Mouse (Mus musculus) stomach, embryonic 16.5 days (tissue): Measurements from ENCODE around the gene Ube2j1. TPM values are rescaled to one million over a fixed set of nuclear protein-coding genes. Genes with fewer than 3 reads are reported as not detected.

Experiments
- ATAC-seq: fragments of 200-750 bp; cut with Nextera tagmentation; 2 replicates; pipeline ENCODE4 v1.8.0; 2017; ENCODE audit warnings: moderate number of reproducible peaks, moderate TSS enrichment; ENCODE audit not compliant: insufficient read depth, low FRiP score
- H3K27ac ChIP-seq: fragments of 300-500 bp; sonication (generic); 2 replicates; pipeline ENCODE4 v1.5.1; 2014; ENCODE audit warnings: low read length
- H3K27me3 ChIP-seq: fragments of 300-500 bp; sonication (generic); 2 replicates; pipeline ENCODE4 v1.6.1; 2014; ENCODE audit warnings: low read length, control low read depth, mixed read lengths; ENCODE audit not compliant: control insufficient read depth, insufficient read depth
- H3K36me3 ChIP-seq: fragments of 300-500 bp; sonication (generic); 2 replicates; pipeline ENCODE4 v1.6.1; 2014; ENCODE audit warnings: low read length; ENCODE audit not compliant: control insufficient read depth, insufficient read depth
- H3K4me1 ChIP-seq: fragments of 300-500 bp; sonication (generic); 2 replicates; pipeline ENCODE4 v1.6.1; 2014; ENCODE audit warnings: low read length, control low read depth, mixed read lengths; ENCODE audit not compliant: control insufficient read depth, insufficient read depth
- H3K4me2 ChIP-seq: fragments of 300-500 bp; sonication (generic); 2 replicates; pipeline ENCODE4 v1.6.1; 2014; ENCODE audit warnings: low read depth, low read length, mixed read lengths
- H3K4me3 ChIP-seq: fragments of 300-500 bp; sonication (generic); replicated peaks from 2 replicates; pipeline ENCODE4 v1.5.1; 2014; ENCODE audit warnings: mild to moderate bottlenecking, low read length
- H3K9ac ChIP-seq: fragments of 300-500 bp; sonication (generic); 2 replicates; pipeline ENCODE4 v1.6.1; 2014; ENCODE audit warnings: low read length
- H3K9me3 ChIP-seq: fragments of 300-500 bp; sonication (generic); replicated peaks from 2 replicates; pipeline ENCODE4 v1.6.1; 2016; ENCODE audit warnings: low read length, control low read depth; ENCODE audit not compliant: control insufficient read depth
- WGBS: fragments of 180-500 bp; shearing (Covaris S2); extraction: QIAGEN DNeasy Blood & Tissue Kit; methylation state at CpG from one replicate; pipeline ENCODE4 v1.1.7; 2014; 5-methylcytosine and 5-hydroxymethylcytosine counted together
- polyA plus RNA-seq: library from polyadenylated mRNA; unstranded; fragments of >200 nt; fragmentation: Nextera tagmentation; extraction: Ambion mirVana; gene quantifications from 2 replicates; pipeline ENCODE4 v1.2.1, GENCODE M21; 2015

The Ube2j1 gene
- polyA plus RNA-seq, 1 experiment from 2014 or later, result 44.3 TPM

DNA sequence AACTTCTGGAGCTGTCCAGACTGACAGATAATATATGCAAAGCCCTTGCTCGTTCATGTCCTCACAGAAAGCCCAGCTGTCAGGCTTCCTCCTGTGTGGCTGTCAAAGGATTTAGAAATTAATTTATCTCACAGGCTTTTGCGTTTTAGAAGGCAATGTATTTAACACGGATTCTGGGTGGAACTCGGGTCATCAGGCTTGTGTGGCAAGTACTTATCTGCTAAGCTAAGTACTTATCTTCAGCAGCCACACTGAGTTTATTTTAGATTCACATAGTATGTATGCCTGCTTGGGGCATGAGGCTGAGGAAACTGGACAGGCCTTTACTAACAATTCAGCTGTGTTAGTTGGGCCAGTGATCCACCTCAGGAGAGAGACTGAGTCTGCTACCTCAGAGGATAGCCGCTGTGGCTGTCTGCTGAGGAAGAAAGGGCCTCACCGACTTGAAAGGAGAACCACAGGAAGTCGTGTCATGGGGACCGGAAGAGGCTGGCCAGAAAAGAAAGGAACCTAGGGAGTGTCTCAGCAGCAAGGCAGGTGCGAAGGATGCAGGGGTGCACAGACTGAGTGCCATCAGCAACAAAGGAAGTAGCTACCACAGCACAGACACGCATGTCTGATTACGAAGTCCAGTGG is 41.4 kb downstream of the Ube2j1 start:
- no peaks in the 10 kb centered on the region for H3K27me3 ChIP-seq
- no peak overlapping the region for H3K9ac ChIP-seq
- H3K27ac ChIP-seq, result no peak overlapping the region
- H3K36me3 ChIP-seq, result no peaks in the 10 kb centered on the region
- no peak overlapping the region for H3K4me3 ChIP-seq
- WGBS, result 46% methylated on average over 11 of the region's 11 CpGs
- no peak for ATAC-seq
- H3K4me1 ChIP-seq, result no peaks in the 10 kb centered on the region
- no peaks in the 10 kb centered on the region for H3K9me3 ChIP-seq
- no peak overlapping the region for H3K4me2 ChIP-seq

DNA sequence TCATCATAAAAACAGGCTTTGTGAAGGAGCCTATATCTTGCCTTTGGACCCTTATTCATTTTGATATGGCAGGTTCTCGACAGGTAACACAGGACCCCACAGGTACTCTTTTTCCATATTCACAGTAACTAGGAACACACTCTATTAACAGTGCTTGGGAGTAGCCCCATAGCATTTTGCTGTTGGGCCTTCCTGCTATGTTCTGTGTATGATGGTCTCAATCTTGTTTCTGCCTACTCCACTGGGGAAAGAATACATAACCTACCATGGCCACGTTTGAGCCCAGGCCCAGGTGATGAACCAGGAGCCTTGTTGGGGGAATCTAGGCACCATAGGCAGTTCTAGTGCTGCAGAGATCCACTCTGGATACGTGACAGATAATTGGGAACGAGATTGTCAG is 43.2 kb downstream of the Ube2j1 start:
- no peak overlapping the region for H3K4me3 ChIP-seq
- H3K9me3 ChIP-seq, result no peaks in the 10 kb centered on the region
- no peak for ATAC-seq
- H3K27me3 ChIP-seq, result no peaks in the 10 kb centered on the region
- no peak overlapping the region for H3K9ac ChIP-seq
- no peak overlapping the region for H3K27ac ChIP-seq
- 78% methylated on average over 4 of the region's 4 CpGs for WGBS
- H3K4me1 ChIP-seq, result no peaks in the 10 kb centered on the region
- no peaks in the 10 kb centered on the region for H3K36me3 ChIP-seq
- H3K4me2 ChIP-seq, result no peak overlapping the region

DNA sequence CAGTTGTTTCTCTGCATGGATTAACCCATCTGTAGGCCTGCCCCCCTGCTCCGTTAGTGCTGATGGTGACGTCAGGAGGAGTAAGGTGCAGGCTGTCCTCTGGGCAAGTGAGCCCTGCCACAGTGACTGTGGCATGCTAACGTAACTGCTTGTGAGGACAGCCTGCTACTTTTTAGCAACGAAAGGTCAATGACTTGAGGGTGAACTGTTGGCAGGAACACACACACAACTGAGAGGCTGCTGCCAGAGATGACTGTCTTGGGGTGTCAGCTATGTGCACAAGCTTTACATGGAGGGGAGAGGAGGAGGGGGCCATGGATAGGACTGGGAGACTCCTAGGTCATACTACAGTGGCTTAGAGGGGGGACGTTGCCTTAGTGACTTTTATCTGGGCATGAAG is 43.6 kb downstream of the Ube2j1 start:
- H3K4me3 ChIP-seq, result no peak overlapping the region
- H3K27ac ChIP-seq, result no peak overlapping the region
- no peak overlapping the region for H3K4me2 ChIP-seq
- no peaks in the 10 kb centered on the region for H3K9me3 ChIP-seq
- H3K36me3 ChIP-seq, result no peaks in the 10 kb centered on the region
- WGBS, result 71% methylated on average over 5 of the region's 5 CpGs
- H3K4me1 ChIP-seq, result no peaks in the 10 kb centered on the region
- H3K9ac ChIP-seq, result no peak overlapping the region
- no peak for ATAC-seq
- H3K27me3 ChIP-seq, result no peaks in the 10 kb centered on the region

DNA sequence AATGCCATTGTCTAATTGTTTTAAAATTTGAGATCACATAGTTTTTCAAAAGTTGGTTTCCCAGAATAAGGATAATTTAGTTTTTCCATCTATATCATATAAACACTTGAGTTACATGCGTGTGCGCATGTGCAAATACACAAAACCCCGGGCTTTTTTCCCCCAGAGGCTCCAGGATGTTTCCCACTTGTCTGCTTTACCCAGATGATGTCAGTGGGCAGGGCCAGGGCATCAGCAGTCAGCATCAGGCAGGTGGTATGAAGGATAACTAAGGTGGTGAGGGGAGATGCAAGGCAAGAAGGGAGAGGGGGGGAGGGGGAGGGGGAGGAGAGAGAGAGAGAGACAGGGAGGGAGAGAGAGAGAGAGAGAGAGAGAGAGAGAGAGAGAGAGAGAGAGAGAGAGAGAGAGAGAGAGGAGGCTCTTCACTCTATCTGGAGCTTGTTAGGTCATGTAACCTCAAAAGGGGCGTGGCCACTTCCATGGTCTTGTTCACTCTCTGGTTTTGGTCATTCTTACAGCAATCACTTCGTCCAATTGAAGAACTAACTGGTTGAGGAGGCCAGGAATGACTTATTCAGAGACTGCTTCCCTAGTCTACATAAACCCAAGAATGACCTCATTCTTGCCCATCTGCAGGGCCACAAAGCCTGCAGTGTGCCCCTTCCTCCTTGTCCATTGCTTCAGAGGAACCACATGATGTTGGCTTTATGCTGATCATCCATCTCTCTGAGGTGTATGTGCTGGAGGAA is 44.7 kb downstream of the Ube2j1 start:
- 88% methylated on average over 5 of the region's 5 CpGs for WGBS
- Histone ChIP-seq H3K36me3 (no peaks in the 10 kb centered on the region), H3K4me2 (no peak overlapping the region), H3K27me3 (no peaks in the 10 kb centered on the region), H3K27ac (no peak overlapping the region), H3K4me1 (no peaks in the 10 kb centered on the region), H3K9ac (no peak overlapping the region), H3K4me3 (no peak overlapping the region), H3K9me3 (no peaks in the 10 kb centered on the region)
- no peak for ATAC-seq

DNA sequence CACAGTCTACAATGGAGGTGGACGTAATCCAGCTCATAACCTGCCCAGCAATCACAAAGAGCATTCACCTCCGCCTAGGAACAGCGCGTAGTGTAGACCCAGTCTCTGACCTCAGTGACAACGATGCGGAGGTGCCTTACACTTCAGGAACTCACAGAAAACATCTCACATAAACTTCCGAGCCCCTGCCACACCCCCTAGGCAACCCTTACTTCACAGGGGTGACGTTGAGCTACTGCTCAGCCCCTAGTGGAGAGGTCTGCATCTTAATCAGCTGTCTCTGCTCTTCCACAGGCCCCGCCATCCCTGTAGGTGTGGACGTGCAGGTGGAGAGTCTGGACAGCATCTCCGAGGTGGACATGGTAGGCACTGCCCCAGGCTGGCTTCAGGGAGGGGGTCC is 45.9 kb downstream of the Ube2j1 start:
- H3K4me1 ChIP-seq, result no peaks in the 10 kb centered on the region
- 76% methylated on average over 11 of the region's 11 CpGs for WGBS
- no peaks in the 10 kb centered on the region for H3K36me3 ChIP-seq
- no peak overlapping the region for H3K9ac ChIP-seq
- H3K4me2 ChIP-seq, result no peak overlapping the region
- no peaks in the 10 kb centered on the region for H3K27me3 ChIP-seq
- no peak overlapping the region for H3K27ac ChIP-seq
- no peak for ATAC-seq
- no peak overlapping the region for H3K4me3 ChIP-seq
- H3K9me3 ChIP-seq, result no peaks in the 10 kb centered on the region

- Histone ChIP-seq H3K9ac (no peak overlapping the region), H3K9me3 (no peaks in the 10 kb centered on the region), H3K27ac (no peak overlapping the region), H3K4me2 (no peak overlapping the region), H3K4me1 (no peaks in the 10 kb centered on the region), H3K27me3 (no peaks in the 10 kb centered on the region), H3K4me3 (no peak overlapping the region), H3K36me3 (no peaks in the 10 kb centered on the region)
- 47% methylated on average over 8 of the region's 8 CpGs for WGBS
- no peak for ATAC-seq
Observed at GRCm38 (mm10) chr4:33077724-33078123, 46.5 kb downstream of the Ube2j1 start.

DNA sequence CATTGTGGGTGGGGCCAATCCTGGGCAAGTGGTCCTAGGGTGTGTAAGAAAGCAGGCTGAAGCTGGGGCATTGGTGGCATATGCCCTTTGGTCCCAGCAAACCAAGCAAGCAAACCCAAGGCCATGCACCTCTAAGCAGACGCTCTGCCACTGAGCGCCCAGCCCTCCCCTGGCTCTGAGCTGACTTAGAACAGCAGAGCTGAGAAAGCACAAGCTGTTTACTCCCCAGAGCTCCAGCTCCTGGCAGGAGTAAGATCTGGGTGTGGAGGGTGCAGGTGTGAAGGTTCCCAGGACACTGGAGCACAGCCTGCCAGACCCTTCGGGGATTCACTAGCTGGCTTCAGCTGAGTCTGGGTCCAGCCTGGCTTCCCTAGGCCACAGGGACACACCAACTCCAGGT is 47.3 kb downstream of the Ube2j1 start:
- peak; percentile 38 for ATAC-seq
- H3K4me3 ChIP-seq, result no peak overlapping the region

GRCm38 (mm10) chr4:33099118-33099694 is 68.0 kb downstream of the Ube2j1 start:
- no peaks in the 10 kb centered on the region for H3K4me1 ChIP-seq
- H3K27ac ChIP-seq, result no peak overlapping the region
- H3K9ac ChIP-seq, result no peak overlapping the region
- no peaks in the 10 kb centered on the region for H3K36me3 ChIP-seq
- H3K4me3 ChIP-seq, result no peak overlapping the region
- 77% methylated on average over 6 of the region's 6 CpGs for WGBS
- no peaks in the 10 kb centered on the region for H3K27me3 ChIP-seq
- no peak for ATAC-seq
- no peak overlapping the region for H3K4me2 ChIP-seq
- H3K9me3 ChIP-seq, result no peaks in the 10 kb centered on the region

More for the DNA sequence above, 47.3 kb downstream of the Ube2j1 start:
- H3K9ac ChIP-seq, result no peak overlapping the region
- no peak overlapping the region for H3K27ac ChIP-seq
- H3K36me3 ChIP-seq, result no peaks in the 10 kb centered on the region
- H3K9me3 ChIP-seq, result no peaks in the 10 kb centered on the region
- H3K4me2 ChIP-seq, result no peak overlapping the region
- no peaks in the 10 kb centered on the region for H3K27me3 ChIP-seq
- no peaks in the 10 kb centered on the region for H3K4me1 ChIP-seq
- 73% methylated on average over 3 of the region's 3 CpGs for WGBS
